Mouse (Mus musculus) kidney, adult 2 months (tissue): ENCODE results near the gene Edc3.

Experiments
- CTCF ChIP-seq: fragments of 200-500 bp; conservative IDR thresholded peaks from 2 replicates; pipeline ENCODE4 v1.5.1; 2011; ENCODE audit warnings: low read depth, mild to moderate bottlenecking, control low read depth, low read length, moderate library complexity, mixed read lengths; ENCODE audit not compliant: insufficient read depth, insufficient read length
- POLR2A ChIP-seq: fragments of 200-500 bp; IDR thresholded peaks from one replicate; pipeline ENCODE4 v1.6.1; 2011; ENCODE audit warnings: low read depth, low read length, control low read depth

- no peak for TF ChIP-seq CTCF
- no peak for TF ChIP-seq POLR2A
Measured at GRCm38 (mm10) chr9:57748831-57749230, 40.5 kb downstream of the Edc3 start.
